Mouse (Mus musculus): ENCODE results near the gene Vav2. TPM values are rescaled to one million over a fixed set of nuclear protein-coding genes. Genes with fewer than 3 reads are reported as not detected.
A peak's percentile ranks its signal among the peaks of the same experiment; 100 is the strongest.

The Vav2 gene
- total and polyA plus RNA-seq, 2 experiments from 2014 or later: 6.4 to 33.6 TPM

DNA sequence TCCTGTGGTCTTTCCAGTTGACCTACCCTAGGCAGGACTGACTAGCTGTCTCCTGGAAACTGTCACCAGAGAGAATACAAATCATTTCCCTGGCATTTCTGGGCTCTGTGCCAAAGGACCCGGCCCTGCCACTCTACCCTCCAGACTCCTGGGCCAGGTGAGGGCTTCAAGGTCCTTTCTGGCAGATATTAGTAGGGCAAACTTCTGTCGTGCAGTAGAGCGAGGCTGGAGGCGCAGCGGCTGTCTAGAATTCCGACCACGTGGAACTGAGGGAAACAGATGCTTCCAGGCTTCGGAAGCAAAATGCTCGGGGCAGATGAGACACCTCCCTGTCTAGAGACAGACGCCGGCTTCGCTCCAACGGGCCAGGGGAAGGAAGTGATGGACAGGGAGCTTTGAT lies 122.1 kb downstream of the Vav2 start:
- TF ChIP-seq CTCF (IDR thresholded peaks at IDR 0.05): no peak
- no peak overlapping the region for H3K4me2 ChIP-seq (ENCODE audit: low read depth, low read length, poor library complexity, severe bottlenecking)
- no peaks in the 10 kb centered on the region for H3K36me3 ChIP-seq (ENCODE audit: insufficient read depth, low read length)
- no peaks in the 10 kb centered on the region for H3K27me3 ChIP-seq (ENCODE audit: insufficient read depth, low read length)
- no peak for ATAC-seq (ENCODE audit: low FRiP score)
- H3K27ac ChIP-seq (ENCODE audit: low read depth, low read length): no peak overlapping the region
- DNase-seq (ENCODE audit: low spot score): peak; percentile 44
- 65% methylated on average over 13 of the region's 13 CpGs for WGBS
- peaks cover 14% of the 10 kb centered on the region for H3K4me1 ChIP-seq (ENCODE audit: insufficient read depth, low read length)
- no peaks in the 10 kb centered on the region for H3K9me3 ChIP-seq (ENCODE audit: low read length)
- H3K9ac ChIP-seq (replicated peaks; ENCODE audit: low read length, poor library complexity, severe bottlenecking): no peak overlapping the region
- H3K4me3 ChIP-seq (ENCODE audit: low read depth, low read length): no peak overlapping the region

DNA sequence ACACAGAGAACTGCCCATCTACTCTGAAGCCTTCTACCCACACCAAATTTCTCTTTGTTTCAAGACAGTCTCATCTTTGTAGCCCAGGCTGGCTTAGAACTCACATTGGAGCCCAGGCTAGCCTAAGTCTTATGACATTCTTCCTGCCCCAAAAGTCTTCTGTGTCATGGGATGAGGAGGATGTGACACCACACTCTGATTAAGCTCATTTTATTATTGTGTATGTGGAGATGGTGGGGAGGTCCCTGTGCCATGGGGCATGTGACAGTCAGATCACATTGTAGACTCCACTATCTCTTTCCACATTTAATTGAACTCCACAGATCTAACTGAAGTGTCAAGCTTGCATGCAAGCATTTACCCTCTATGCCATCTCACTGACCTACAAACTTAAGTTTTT lies 122.8 kb downstream of the Vav2 start:
- H3K4me3 ChIP-seq (ENCODE audit: low read depth, low read length): no peak overlapping the region
- DNase-seq (ENCODE audit: low spot score) (no peak), ATAC-seq (ENCODE audit: low FRiP score) (no peak)
- H3K27ac ChIP-seq (ENCODE audit: low read depth, low read length): no peak overlapping the region
- peaks cover 14% of the 10 kb centered on the region for H3K4me1 ChIP-seq (ENCODE audit: insufficient read depth, low read length)
- H3K9me3 ChIP-seq (ENCODE audit: low read length): no peaks in the 10 kb centered on the region
- no peaks in the 10 kb centered on the region for H3K27me3 ChIP-seq (ENCODE audit: insufficient read depth, low read length)
- no peak for TF ChIP-seq CTCF (IDR thresholded peaks at IDR 0.05)
- H3K4me2 ChIP-seq (ENCODE audit: low read depth, low read length, poor library complexity, severe bottlenecking): no peak overlapping the region
- no peak overlapping the region for H3K9ac ChIP-seq (replicated peaks; ENCODE audit: low read length, poor library complexity, severe bottlenecking)
- no peaks in the 10 kb centered on the region for H3K36me3 ChIP-seq (ENCODE audit: insufficient read depth, low read length)

DNA sequence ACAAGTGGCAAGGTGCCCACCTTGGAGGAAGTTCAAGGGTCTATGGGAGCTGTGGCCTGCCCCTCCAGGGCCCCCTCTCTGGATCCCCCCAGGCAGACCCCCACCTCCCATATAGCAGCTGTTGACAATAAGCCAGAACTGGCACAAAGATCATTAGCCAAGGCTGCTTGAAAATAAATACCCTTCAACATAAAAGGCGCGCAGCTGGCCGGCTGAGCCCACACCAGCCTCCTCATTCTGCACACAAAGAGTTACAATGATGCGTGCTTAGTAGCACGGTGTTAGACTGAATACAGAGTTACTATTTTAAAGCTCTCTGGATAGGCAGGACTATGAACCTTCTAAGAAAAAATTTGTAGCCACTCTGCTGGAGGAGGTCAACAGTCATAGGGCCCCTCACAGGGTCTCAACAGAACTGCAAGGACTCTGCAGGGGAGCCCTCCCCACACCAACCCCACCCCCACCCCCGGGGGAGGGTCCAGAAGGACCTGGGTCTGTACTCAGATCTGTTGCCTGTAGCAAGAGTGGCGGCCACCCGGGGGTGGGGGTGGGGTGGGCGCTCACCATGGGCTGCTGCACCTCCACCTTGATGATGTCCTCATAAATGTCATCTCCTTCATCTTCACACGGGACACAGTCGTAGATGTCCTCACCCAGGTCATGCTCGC lies 125.3 kb downstream of the Vav2 start:
- no peak overlapping the region for H3K27ac ChIP-seq (ENCODE audit: low read depth, low read length)
- no peaks in the 10 kb centered on the region for H3K27me3 ChIP-seq (ENCODE audit: insufficient read depth, low read length)
- peaks cover 14% of the 10 kb centered on the region for H3K4me1 ChIP-seq (ENCODE audit: insufficient read depth, low read length)
- H3K9ac ChIP-seq (replicated peaks; ENCODE audit: low read length, poor library complexity, severe bottlenecking): no peak overlapping the region
- 38% methylated on average over 12 of the region's 12 CpGs for WGBS
- H3K9me3 ChIP-seq (ENCODE audit: low read length): no peaks in the 10 kb centered on the region
- no peak overlapping the region for H3K4me2 ChIP-seq (ENCODE audit: low read depth, low read length, poor library complexity, severe bottlenecking)
- DNase-seq (ENCODE audit: low spot score): peak; percentile 77
- no peak for TF ChIP-seq CTCF (IDR thresholded peaks at IDR 0.05)
- no peaks in the 10 kb centered on the region for H3K36me3 ChIP-seq (ENCODE audit: insufficient read depth, low read length)
- H3K4me3 ChIP-seq (ENCODE audit: low read depth, low read length): no peak overlapping the region
- peak; percentile 65; the same call in 1 of the 2 replicates for ATAC-seq (ENCODE audit: low FRiP score)

DNA sequence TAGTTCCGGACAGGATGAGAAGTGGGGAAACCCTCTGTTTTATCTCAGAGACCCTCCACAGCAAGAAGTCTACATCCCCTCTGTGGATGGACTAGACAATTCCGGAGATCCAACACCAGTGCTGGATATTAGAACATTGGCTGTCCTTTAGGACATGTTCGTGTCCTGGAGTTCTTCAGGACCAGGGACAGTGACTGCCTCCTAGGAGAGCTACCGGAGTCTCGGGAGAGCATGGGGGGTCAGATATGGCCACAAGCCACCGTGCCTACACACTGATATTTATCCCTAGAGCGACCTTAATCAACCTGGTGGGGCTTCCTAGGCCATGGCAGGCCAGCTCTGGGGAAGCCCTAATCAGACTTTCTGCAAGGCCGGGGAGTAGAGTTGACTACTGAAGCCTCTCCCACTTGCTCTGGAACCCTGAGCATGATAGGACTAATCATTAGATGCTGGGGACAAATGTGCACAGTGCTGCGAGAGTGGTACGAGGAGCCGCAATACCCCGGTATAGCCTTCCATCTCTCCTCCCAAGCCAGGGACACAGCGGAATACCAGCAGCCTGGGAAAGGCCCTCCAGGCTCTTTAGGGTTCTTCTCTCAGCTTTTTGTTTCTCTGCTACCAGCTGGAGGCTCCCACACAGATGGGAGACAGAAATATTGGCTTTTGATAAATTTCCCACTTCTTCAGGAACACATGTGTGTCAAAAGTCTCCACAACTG lies 125.9 kb downstream of the Vav2 start:
- no peak for TF ChIP-seq CTCF (IDR thresholded peaks at IDR 0.05)
- Histone ChIP-seq H3K27ac (ENCODE audit: low read depth, low read length) (peak overlapping the region; percentile 47; the same call in 1 of the 2 replicates), H3K4me2 (ENCODE audit: low read depth, low read length, poor library complexity, severe bottlenecking) (no peak overlapping the region), H3K27me3 (ENCODE audit: insufficient read depth, low read length) (no peaks in the 10 kb centered on the region), H3K36me3 (ENCODE audit: insufficient read depth, low read length) (no peaks in the 10 kb centered on the region), H3K9ac (replicated peaks; ENCODE audit: low read length, poor library complexity, severe bottlenecking) (no peak overlapping the region), H3K9me3 (ENCODE audit: low read length) (no peaks in the 10 kb centered on the region), H3K4me1 (ENCODE audit: insufficient read depth, low read length) (peaks cover 14% of the 10 kb centered on the region), H3K4me3 (ENCODE audit: low read depth, low read length) (no peak overlapping the region)
- DNase-seq (ENCODE audit: low spot score) (no peak), ATAC-seq (ENCODE audit: low FRiP score) (no peak)
- WGBS: 69% methylated on average over 13 of the region's 13 CpGs

DNA sequence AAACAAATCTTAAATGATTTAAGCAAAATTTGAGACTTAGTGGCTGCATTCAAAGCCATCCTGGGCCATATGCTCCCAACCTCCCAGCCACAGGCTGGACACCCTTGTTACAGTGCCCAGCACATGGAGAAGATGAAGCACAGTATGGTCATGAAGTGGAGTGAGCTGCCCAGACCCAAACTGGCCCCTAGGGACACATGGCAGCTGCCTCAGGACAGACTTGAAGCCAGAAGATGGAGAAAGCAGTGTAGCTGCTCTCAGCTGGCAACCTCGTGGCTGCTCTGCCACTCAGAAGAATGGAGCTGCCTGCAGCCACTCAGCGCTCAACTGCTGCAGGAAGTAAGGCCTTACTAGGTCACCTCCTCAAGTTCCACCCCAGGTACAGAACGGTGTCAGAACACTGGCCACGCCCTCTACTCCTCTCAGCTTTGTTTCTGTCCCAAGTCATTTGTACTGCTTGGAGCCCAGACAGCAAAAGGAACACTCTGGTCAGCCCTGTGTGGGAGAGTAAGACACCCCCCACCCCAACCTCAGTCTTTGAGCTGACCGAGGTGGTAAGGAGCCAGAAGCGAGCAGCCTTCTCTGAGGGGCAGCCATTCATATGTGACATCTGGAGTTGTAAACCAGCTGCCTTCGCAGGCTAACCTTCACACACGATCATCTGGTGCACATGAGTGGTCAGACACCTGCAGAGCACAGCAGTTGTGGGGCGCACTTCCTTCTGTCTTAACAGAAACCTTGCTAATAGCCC lies 130.0 kb downstream of the Vav2 start:
- H3K36me3 ChIP-seq (ENCODE audit: insufficient read depth, low read length): peaks cover 8% of the 10 kb centered on the region
- peaks cover 10% of the 10 kb centered on the region for H3K4me1 ChIP-seq (ENCODE audit: insufficient read depth, low read length)
- TF ChIP-seq CTCF (IDR thresholded peaks at IDR 0.05): no peak
- H3K9me3 ChIP-seq (ENCODE audit: low read length): no peaks in the 10 kb centered on the region
- H3K4me2 ChIP-seq (ENCODE audit: low read depth, low read length, poor library complexity, severe bottlenecking): no peak overlapping the region
- WGBS: 81% methylated on average over 9 of the region's 9 CpGs
- no peak overlapping the region for H3K9ac ChIP-seq (replicated peaks; ENCODE audit: low read length, poor library complexity, severe bottlenecking)
- no peak overlapping the region for H3K27ac ChIP-seq (ENCODE audit: low read depth, low read length)
- ATAC-seq (ENCODE audit: low FRiP score): no peak
- H3K4me3 ChIP-seq (ENCODE audit: low read depth, low read length): no peak overlapping the region
- H3K27me3 ChIP-seq (ENCODE audit: insufficient read depth, low read length): no peaks in the 10 kb centered on the region
- peak; percentile 33 for DNase-seq (ENCODE audit: low spot score)

DNA sequence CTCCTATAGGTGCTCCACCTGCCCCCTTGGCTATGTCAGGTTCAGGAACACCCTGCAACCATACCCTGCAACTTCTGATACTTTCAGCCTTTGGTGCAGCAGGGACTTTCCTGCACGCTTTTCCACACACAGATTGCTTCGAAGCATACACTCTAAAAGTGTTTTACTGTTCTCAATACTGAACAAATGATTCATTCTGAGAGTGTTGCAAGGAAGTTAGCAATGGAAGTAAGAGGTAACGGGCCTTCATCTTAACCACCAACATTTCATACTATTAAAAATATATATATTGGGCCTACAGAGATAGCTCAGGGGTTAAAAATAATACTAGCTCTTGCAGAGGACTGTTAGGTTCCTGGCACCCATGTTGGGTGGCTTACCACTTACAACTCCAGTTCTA lies 132.1 kb downstream of the Vav2 start:
- no peak overlapping the region for H3K4me3 ChIP-seq (ENCODE audit: low read depth, low read length)
- H3K27me3 ChIP-seq (ENCODE audit: insufficient read depth, low read length): no peaks in the 10 kb centered on the region
- no peak for DNase-seq (ENCODE audit: low spot score)
- ATAC-seq (ENCODE audit: low FRiP score): no peak
- TF ChIP-seq CTCF (IDR thresholded peaks at IDR 0.05): no peak
- H3K9me3 ChIP-seq (ENCODE audit: low read length): no peaks in the 10 kb centered on the region
- no peak overlapping the region for H3K27ac ChIP-seq (ENCODE audit: low read depth, low read length)
- no peak overlapping the region for H3K4me2 ChIP-seq (ENCODE audit: low read depth, low read length, poor library complexity, severe bottlenecking)
- no peak overlapping the region for H3K9ac ChIP-seq (replicated peaks; ENCODE audit: low read length, poor library complexity, severe bottlenecking)
- WGBS: over 99% methylated on average over 3 of the region's 3 CpGs
- no peaks in the 10 kb centered on the region for H3K4me1 ChIP-seq (ENCODE audit: insufficient read depth, low read length)
- H3K36me3 ChIP-seq (ENCODE audit: insufficient read depth, low read length): peaks cover 18% of the 10 kb centered on the region

Data from midbrain, postnatal 0 days (tissue).